Mouse (Mus musculus) CD4-positive, CD25-positive, alpha-beta regulatory T cell, adult 2 months (primary cell): ENCODE measurements at regions not wholly inside any gene's neighbourhood (a gene's known extent, or its start where the extent isn't known, plus 50 kb on each side); places are given as distances from the start of the nearest gene placed in this dataset.

ENCODE experiments used
- DNase-seq: peaks from one replicate; pipeline ENCODE4 v3.0.0-alpha.2; 2012; ENCODE audit warnings: low read depth, low spot score

DNA sequence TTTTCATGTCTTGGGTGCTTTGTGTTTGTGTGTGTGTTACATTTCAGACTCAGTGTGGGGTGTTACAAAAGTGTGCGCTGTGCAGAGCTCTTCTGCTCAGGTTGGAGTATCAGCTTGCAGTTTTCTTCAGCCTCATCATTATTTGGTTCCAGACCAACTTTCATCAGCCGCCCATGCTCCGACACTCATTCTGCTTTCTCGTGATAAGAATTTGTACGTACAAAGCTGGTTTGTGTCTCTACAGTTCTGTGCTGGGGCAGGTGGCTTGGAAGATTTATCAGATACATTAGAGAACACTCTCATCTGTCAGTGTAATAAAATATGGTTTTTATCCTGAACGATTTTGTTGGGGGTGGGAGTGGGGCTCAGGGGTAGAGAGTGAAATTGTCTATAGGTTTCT is 332.8 kb upstream of the Tnp1 start:
- no peak for DNase-seq

DNA sequence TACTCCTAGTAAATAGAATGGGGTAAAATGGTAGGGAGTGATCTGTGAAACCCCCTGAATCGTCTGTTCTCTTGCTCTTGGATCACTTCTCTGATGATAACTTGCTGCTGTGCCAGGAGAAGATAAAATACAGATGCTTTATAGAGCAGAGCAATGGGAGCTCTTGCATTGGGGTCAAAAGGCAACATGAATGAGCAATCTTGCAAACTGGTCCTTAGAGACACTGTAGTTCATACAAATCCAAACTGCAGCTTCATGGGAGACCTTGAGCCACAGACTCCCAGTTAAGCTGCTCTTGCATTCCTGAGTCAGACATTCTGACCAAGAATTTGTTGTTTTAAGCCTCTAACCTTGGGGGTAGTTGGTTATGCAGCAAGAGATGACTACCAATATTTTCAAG is 328.9 kb upstream of the Tnp1 start:
- no peak for DNase-seq

DNA sequence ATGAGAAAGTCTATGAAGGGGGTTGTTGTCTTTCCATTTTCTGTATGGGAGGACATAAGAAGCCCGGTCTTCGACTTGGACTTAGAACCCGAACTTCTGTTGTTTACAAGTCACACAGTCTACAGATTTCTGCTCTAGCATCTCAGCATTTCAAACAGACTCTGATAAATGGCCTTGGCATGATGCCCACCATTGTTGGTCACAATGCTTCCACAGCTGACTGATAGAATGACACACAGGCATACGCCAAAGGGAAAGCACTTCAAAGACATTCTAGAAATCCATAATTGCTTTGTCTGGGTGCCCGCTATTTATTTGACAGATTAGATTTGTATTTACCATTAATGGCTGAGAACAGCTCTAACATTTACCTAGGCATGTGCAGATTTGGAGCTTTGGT is 326.2 kb upstream of the Tnp1 start:
- DNase-seq: no peak

GRCm38 (mm10) chr1:73337401-73337800 is 321.7 kb upstream of the Tnp1 start:
- DNase-seq: no peak

DNA sequence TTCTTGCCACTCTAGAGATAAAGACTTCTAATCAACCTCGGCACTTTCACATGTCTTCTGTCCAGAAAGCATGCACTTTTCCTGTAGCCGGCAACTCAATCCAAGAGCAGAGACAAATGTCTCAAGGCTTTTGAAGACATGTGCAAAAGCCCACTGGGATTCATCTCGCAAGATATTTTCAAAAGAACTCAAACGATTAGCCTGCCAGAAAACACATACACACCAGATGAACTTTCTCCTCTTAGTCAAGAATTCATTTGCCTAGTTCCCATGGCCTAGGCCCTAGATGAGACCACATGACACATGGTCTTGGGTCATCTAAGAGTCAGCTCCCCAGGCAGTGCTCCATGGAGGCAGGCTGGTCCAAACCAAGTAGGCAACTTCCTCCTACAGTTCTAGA is 293.8 kb upstream of the Tnp1 start:
- DNase-seq: no peak

- no peak for DNase-seq
Observed at GRCm38 (mm10) chr1:73308420-73308819, 292.7 kb upstream of the Tnp1 start.

GRCm38 (mm10) chr1:73307194-73307593 is 291.5 kb upstream of the Tnp1 start:
- DNase-seq: no peak

GRCm38 (mm10) chr1:73299978-73300688 is 284.4 kb upstream of the Tnp1 start:
- no peak for DNase-seq

DNA sequence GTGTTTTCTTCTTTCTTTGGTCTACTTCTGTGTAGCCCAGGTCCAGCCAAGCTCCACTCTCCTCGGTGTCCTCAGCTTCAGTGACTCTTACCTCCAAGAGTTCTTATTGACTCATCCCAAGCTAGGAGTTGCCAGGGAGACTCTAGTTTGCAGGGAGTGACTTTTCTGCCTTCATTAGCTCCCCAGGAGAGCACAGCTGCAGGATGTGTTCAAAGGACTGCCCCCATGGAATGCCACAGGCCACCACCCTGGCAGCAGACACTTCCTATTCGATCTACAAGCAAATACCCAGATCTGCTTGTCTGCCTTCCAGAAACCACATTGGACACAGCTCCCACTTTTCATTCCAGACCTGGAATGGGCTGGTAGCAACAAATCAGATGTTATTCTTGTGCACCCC is 269.6 kb upstream of the Tnp1 start:
- no peak for DNase-seq

- DNase-seq: no peak
Observed at GRCm38 (mm10) chr1:73274480-73274879, 258.8 kb upstream of the Tnp1 start.

DNA sequence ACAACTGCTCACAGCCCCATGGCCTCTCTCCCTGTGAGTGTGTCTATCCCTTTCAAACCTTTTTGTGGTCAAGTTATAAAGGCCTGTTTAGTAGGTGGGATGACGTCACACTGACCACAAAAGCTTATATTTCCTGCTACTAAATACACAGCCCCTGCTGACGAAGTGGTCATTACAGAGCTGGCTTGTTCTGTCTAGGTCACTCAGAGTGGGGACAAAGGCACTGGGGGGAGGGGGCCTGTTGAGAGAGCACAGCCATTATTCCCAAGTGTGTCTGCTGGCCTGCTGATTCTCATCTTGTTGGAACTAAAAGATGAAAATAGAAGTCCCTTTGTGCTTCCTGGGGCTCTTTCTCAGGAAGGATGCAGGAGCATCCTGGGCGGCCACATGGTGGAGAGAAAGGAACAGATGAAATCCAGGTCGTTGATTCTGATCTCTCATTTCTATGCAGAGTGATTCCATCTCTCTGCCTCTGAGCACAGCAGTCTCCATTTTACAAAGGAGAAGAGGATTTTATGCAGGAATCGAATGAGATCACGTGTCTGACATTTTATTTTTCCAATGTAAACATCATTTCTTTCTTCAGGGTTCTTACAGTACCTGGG is 255.2 kb upstream of the Tnp1 start:
- no peak for DNase-seq

DNA sequence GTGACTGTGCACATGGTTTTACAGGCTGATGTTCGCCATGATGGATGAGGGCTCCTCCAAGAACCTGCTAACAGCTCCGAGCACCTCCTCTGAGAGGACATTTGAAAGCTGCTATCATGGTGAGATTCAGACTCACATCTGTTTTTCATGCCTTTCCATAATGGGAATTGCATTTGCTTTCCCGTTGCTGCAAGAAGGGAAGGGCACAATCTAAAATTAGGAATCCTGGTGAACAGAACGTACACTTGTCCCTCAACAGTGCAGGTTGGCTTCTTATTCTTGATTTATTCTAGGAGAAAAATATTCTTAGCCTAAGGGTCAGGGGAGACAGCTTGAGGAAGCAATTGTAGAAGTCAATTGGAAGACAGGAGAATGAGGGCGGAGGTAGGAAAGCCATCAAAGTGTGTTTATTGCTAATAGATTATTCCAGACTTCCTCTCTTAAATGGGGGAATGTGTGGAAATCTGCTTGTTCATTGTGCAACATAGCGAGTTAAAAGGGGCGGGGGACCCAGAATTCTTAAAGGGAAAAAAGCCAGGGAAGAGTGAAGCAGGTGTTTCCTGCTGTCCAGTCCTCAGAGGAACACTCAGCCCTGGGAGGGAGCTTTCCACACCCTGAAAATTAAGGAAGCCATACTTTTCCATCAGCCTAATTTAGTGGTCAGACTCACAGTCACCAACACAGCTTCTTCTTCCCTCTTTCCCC is 253.5 kb upstream of the Tnp1 start:
- DNase-seq: no peak

DNA sequence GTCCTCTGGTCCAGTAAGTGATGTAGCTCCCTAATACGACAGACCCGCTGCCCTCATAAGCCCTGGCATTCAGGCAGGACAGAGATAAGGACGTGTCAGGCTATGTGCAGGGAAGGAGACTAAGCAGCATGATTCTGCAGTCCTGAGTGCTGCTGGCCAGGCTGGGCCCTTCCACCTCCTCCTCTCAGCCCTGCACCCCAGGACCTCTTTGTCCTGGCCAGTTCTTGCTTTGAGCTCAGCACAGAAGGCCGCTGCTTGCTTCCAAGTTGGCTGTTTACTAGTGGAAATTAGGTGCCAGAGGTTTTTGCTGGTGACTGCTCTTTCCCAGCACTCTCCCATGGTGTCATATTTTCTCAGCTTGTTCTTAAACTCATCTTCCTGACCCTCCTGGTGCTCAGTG is 249.3 kb upstream of the Tnp1 start:
- DNase-seq: no peak

GRCm38 (mm10) chr1:73264245-73264644 is 248.5 kb upstream of the Tnp1 start:
- no peak for DNase-seq

GRCm38 (mm10) chr1:73259525-73260098 is 243.9 kb upstream of the Tnp1 start:
- DNase-seq: no peak

- no peak for DNase-seq
Observed at GRCm38 (mm10) chr1:73257263-73257662, 241.6 kb upstream of the Tnp1 start.

GRCm38 (mm10) chr1:73251911-73252356 is 236.2 kb upstream of the Tnp1 start:
- no peak for DNase-seq

- DNase-seq: no peak
Observed at GRCm38 (mm10) chr1:73244016-73244415, 228.3 kb upstream of the Tnp1 start.

GRCm38 (mm10) chr1:73242290-73242689 is 226.6 kb upstream of the Tnp1 start:
- no peak for DNase-seq

DNA sequence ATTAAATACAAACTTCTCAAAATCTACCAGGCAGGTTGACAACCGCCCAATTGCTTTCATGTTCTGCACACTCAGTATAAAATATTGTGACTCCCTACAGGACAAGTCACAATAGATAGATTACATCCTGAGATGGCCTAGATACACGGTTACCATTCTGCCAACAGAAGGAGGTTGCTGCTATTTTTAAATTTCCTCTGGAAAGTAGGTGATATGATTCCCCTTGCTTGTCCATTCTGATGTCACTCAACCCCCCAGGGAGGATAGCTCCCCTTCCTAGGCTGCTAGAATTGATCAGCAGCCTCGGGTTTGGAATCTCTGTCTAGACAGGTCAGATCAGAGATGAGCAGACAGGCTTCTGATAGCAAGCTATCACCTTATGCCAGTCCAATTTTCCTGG is 221.2 kb upstream of the Tnp1 start:
- DNase-seq: no peak

- no peak for DNase-seq
Observed at GRCm38 (mm10) chr1:73233636-73234035, 217.9 kb upstream of the Tnp1 start.

DNA sequence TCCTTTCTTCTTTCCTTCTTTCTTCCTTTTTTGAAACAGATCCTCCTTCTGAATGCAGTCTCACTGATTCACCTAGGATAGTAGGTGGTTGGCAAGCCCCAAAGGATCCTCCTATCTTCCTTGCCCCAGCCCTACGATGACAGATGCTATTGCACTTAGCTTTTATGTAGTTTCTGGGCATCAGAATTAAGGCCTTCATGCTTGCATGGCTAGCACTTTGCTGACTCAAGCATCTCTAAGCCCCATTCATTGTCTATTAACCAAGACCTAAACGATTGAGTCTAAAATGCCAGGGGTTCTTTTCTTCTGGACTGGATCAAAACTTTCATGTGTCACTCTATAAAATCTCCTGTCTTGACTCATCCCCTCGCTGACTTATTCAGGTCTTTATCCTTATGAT is 217.3 kb upstream of the Tnp1 start:
- no peak for DNase-seq

DNA sequence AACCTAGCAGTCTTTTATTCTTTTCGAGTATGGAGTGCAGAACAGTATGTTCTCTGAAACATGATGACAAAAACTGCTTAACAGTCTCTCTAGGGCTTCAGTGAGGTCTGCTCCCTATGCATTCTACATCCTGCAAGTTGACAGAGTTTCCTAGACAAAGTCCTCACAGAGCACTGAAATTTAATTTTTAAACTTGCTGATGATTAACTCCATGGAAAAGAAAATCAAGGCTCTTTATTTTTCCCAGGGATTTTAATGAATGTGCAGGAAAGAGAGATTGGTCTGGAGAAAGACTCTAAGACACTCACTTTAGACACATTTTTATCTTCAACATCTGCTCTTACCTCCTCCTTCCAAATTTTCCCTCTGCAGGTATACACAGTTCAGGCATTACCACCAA is 214.9 kb upstream of the Tnp1 start:
- DNase-seq: no peak
